ENCODE assay signal across 17 mouse cellular contexts in the genomic region with DNA sequence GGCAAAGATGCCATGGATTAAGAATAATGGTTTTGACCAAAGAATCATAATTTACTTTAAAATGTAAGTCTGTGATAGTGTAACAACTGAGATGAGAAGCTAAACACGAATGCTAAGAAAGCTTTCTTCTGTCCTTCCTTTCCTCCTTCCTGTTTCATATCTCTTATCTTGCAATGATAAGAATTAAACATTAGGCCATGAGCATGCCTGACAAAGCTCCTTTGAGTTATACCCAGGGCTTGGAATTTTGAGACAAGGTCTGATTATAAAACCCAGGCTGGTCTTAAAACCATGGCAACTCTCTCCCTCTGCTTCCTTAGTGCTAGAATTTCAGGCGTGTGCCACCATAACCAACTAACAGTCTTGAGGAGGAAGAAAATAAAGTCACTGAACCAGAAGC. TPM values are rescaled to one million over a fixed set of nuclear protein-coding genes. Genes with fewer than 3 reads are reported as not detected.
"Had no signal": no experiment of that assay in that cellular context is flagged by ENCODE, and none has a peak within 500 bp of the region (broad histone marks: within the 10 kb centered on the region; RNA-seq: fewer than 3 reads in every experiment).

No protein-coding gene starts in this region.

- H3K4me1 ChIP-seq: neural tube, embryonic 12.5 days; neural tube, embryonic 13.5 days; neural tube, embryonic 15.5 days had no signal

- DNase-seq: retina, postnatal 1 day; right cerebral cortex, adult 18-20 months; right cerebral cortex, postnatal 14 days; right cerebral cortex, postnatal 25 days; right cerebral cortex, postnatal 4 days; spleen, adult 18-20 months; thymus, adult 18-20 months; thymus, adult 2 months; thymus, postnatal 14 days; thymus, postnatal 25 days; thymus, postnatal 36 days; thymus, postnatal 4 days had no signal

- H3K27me3 ChIP-seq: neural tube, embryonic 12.5 days; neural tube, embryonic 13.5 days; neural tube, embryonic 15.5 days had no signal

- H3K36me3 ChIP-seq: neural tube, embryonic 12.5 days; neural tube, embryonic 13.5 days; neural tube, embryonic 15.5 days had no signal

- H3K4me3 ChIP-seq: neural tube, embryonic 12.5 days; neural tube, embryonic 13.5 days; neural tube, embryonic 15.5 days had no signal

- H3K9ac ChIP-seq: neural tube, embryonic 12.5 days; neural tube, embryonic 13.5 days; neural tube, embryonic 15.5 days had no signal

- H3K27ac ChIP-seq: neural tube, embryonic 12.5 days; neural tube, embryonic 13.5 days; neural tube, embryonic 15.5 days had no signal

- H3K4me2 ChIP-seq: neural tube, embryonic 12.5 days; neural tube, embryonic 13.5 days; neural tube, embryonic 15.5 days had no signal

- H3K9me3 ChIP-seq: neural tube, embryonic 12.5 days; neural tube, embryonic 13.5 days; neural tube, embryonic 15.5 days had no signal

RNA-seq across cellular contexts. Expression of a gene that starts 22.2 kb away (rescaled TPM):
- total RNA-seq: neutrophil, adult 5-6 weeks had no signal
- polyA plus RNA-seq: thymus, postnatal 0 days had no signal
